Mouse (Mus musculus) forebrain, embryonic 15.5 days (tissue): ENCODE results near the gene Selenoh. TPM values are rescaled to one million over a fixed set of nuclear protein-coding genes. Genes with fewer than 3 reads are reported as not detected.

Experiments
- ATAC-seq: fragments of 200-750 bp; cut with Nextera tagmentation; replicated peaks from 2 replicates; pipeline ENCODE4 v1.8.0; 2017; ENCODE audit warnings: mild to moderate bottlenecking, moderate TSS enrichment, moderate library complexity
- H3K27ac ChIP-seq: fragments of 300-500 bp; sonication (generic); replicated peaks from 2 replicates; pipeline ENCODE4 v1.5.1; 2015; ENCODE audit warnings: mild to moderate bottlenecking, inconsistent platforms
- H3K27me3 ChIP-seq: fragments of 300-500 bp; sonication (generic); 2 replicates; pipeline ENCODE4 v1.6.1; 2015; ENCODE audit warnings: inconsistent platforms
- H3K36me3 ChIP-seq: fragments of 300-500 bp; sonication (generic); 2 replicates; pipeline ENCODE4 v1.6.1; 2015; ENCODE audit warnings: mild to moderate bottlenecking, inconsistent platforms
- H3K4me1 ChIP-seq: fragments of 300-500 bp; sonication (generic); 2 replicates; pipeline ENCODE4 v1.6.1; 2015; ENCODE audit warnings: inconsistent platforms
- H3K4me2 ChIP-seq: fragments of 300-500 bp; sonication (generic); replicated peaks from 2 replicates; pipeline ENCODE4 v1.6.1; 2015; ENCODE audit warnings: mild to moderate bottlenecking, inconsistent platforms
- H3K4me3 ChIP-seq: fragments of 300-500 bp; sonication (generic); 2 replicates; pipeline ENCODE4 v1.5.1; 2015; ENCODE audit warnings: mild to moderate bottlenecking, inconsistent platforms
- H3K9ac ChIP-seq: fragments of 300-500 bp; sonication (generic); replicated peaks from 2 replicates; pipeline ENCODE4 v1.6.1; 2015; ENCODE audit warnings: mild to moderate bottlenecking, inconsistent platforms
- H3K9me3 ChIP-seq: fragments of 300-500 bp; sonication (generic); 2 replicates; pipeline ENCODE4 v1.6.1; 2016; ENCODE audit warnings: inconsistent platforms
- WGBS: fragments of 180-500 bp; shearing (Covaris S2); methylation state at CpG from one replicate; pipeline ENCODE4 v1.1.7; 2015; ENCODE audit warnings: mixed read lengths; 5-methylcytosine and 5-hydroxymethylcytosine counted together
- polyA plus RNA-seq: library from polyadenylated mRNA; unstranded; fragments of >200 nt; fragmentation: Nextera tagmentation; extraction: Ambion mirVana; gene quantifications from 2 replicates; pipeline ENCODE4 v1.2.1, GENCODE M21; 2015

Gene Selenoh
- polyA plus RNA-seq, result 251 and 270 TPM in 2 replicates

GRCm38 (mm10) chr2:84670569-84670933 lies at the start of gene Selenoh:
Selenoh (minus strand) TSS chr2:84670770.
- Histone ChIP-seq H3K36me3 (peaks cover 34% of the 10 kb centered on the region), H3K27ac (peak within 1 kb of the TSS; percentile 92), H3K4me3 (peak within 1 kb of the TSS; percentile 98), H3K27me3 (no peaks in the 10 kb centered on the region), H3K4me1 (peaks cover 22% of the 10 kb centered on the region), H3K9me3 (no peaks in the 10 kb centered on the region), H3K4me2 (peak within 1 kb of the TSS; percentile 80), H3K9ac (peak within 1 kb of the TSS; percentile 93)
- WGBS, result under 1% methylated on average over 20 of the region's 20 CpGs
- peak; percentile 98 for ATAC-seq

DNA sequence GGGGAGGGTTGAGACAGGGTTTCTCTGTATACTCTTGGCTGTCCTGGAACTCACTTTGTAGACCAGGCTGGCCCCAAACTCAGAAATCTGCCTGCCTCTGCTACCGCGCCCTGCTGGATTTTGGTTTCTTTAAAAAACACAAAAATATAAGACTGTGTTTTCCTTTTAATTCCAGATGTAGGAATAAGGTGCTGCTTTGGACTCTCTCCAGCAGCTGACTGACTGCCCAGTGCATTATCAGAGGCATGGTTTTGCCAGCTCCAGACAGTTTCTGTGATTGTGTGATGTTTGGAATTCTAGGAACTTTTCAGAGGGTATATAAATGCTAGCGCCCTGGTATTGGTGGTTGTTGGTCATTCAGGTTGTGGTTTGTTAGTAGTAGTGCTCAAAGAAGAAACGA lies 46.8 kb upstream of the Selenoh start:
- Histone ChIP-seq H3K4me1 (peaks cover 22% of the 10 kb centered on the region), H3K4me2 (no peak overlapping the region), H3K4me3 (no peak overlapping the region), H3K27me3 (no peaks in the 10 kb centered on the region), H3K9ac (no peak overlapping the region), H3K36me3 (peaks cover 11% of the 10 kb centered on the region), H3K9me3 (no peaks in the 10 kb centered on the region), H3K27ac (no peak overlapping the region)
- ATAC-seq, result no peak
- WGBS, result 91% methylated on average over 4 of the region's 4 CpGs

DNA sequence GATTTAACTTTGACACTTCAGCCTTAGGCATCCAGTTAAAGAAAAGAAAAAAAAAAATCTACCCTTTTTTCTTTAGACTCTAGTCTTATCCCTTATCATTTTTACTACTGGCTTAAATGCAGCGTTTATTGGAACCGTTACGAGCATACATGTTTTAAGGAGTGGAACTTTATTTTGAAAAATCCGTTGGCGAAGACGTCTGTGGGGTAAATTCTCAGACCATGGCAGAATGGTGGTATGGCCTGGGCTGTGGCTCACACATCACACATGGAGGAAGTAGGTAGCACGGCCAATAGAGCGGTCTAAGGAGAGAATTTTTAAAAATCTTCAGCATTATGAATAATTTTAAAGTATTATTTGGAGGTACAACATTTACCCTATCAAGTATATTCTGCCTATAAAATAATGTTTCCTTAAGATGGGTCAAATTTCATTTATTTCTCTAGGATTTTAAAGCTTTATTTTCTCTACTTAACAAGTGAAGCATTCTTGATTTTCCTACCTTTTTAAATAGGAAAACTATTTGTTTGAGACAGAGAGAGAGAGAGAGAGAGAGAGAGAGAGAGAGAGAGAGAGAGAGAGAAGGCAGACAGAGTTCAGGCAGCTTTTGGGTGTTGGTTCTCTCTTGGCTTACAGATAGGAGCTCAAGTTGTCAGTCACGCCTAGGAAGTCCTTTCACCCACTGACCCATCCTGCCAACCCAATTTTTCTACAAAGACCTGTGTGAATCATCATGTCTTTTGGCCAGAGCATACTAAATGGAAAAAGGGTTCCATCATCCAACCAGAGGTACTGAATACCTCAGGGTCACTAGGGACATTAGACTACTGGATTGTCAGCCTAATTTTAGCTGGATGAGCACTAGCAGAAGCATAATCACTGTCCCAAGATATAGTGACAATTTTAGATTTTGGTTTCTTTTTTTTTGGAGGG lies 46.1 kb upstream of the Selenoh start:
- peak overlapping the region; percentile 94 for H3K27ac ChIP-seq
- no peak for ATAC-seq
- 36% methylated on average over 9 of the region's 9 CpGs for WGBS

GRCm38 (mm10) chr2:84715562-84716361 lies 45.2 kb upstream of the Selenoh start:
- peak; percentile 96 for ATAC-seq
- WGBS, result under 1% methylated on average over 33 of the region's 33 CpGs

More for the DNA sequence above, 46.1 kb upstream of the Selenoh start:
- peak overlapping the region; percentile 58 for H3K4me2 ChIP-seq
- no peaks in the 10 kb centered on the region for H3K9me3 ChIP-seq
- peak overlapping the region; percentile 51 for H3K9ac ChIP-seq
- H3K4me3 ChIP-seq, result peak overlapping the region; percentile 83
- H3K27me3 ChIP-seq, result no peaks in the 10 kb centered on the region
- H3K36me3 ChIP-seq, result peaks cover 4% of the 10 kb centered on the region
- peaks cover 27% of the 10 kb centered on the region for H3K4me1 ChIP-seq

GRCm38 (mm10) chr2:84714811-84715561 lies 44.4 kb upstream of the Selenoh start, which contains the start of gene Zdhhc5:
Zdhhc5 (minus strand) TSS chr2:84715180.
- WGBS, result under 1% methylated on average over 102 of the region's 107 CpGs
- no peaks in the 10 kb centered on the region for H3K9me3 ChIP-seq
- peak within 1 kb of the TSS; percentile 83 for H3K4me3 ChIP-seq
- peak within 1 kb of the TSS; percentile 91 for H3K9ac ChIP-seq
- peak within 1 kb of the TSS; percentile 94 for H3K27ac ChIP-seq
- peak; percentile 97 for ATAC-seq
- peak within 1 kb of the TSS; percentile 58 for H3K4me2 ChIP-seq
- peaks cover 27% of the 10 kb centered on the region for H3K4me1 ChIP-seq
- no peaks in the 10 kb centered on the region for H3K27me3 ChIP-seq
- peaks cover 12% of the 10 kb centered on the region for H3K36me3 ChIP-seq

More at GRCm38 (mm10) chr2:84715562-84716361, 45.2 kb upstream of the Selenoh start:
- peak overlapping the region; percentile 51 for H3K9ac ChIP-seq
- H3K4me1 ChIP-seq, result peaks cover 27% of the 10 kb centered on the region
- H3K4me2 ChIP-seq, result peak overlapping the region; percentile 58
- H3K27ac ChIP-seq, result peak overlapping the region; percentile 94
- peak overlapping the region; percentile 83 for H3K4me3 ChIP-seq
- H3K27me3 ChIP-seq, result no peaks in the 10 kb centered on the region
- H3K9me3 ChIP-seq, result no peaks in the 10 kb centered on the region
- peaks cover 4% of the 10 kb centered on the region for H3K36me3 ChIP-seq

DNA sequence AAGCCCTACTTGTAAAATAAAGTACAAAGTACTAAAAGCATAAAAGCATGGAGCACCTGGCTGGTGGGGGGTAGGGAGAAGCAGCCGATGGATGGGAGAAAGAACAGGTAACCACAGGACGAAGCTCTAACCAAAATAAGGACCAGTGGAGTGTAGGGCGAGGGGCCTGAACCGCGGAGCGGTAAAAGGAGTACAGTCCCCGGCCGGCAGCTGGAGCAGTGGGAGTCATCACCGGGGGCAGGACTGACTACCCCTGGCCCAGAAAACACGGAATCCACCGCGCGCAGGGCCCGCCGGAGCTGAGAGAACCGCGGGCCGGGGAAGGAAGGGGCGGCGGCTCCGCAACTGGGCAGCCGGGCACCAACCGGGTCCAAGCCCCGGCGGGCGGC lies 43.8 kb upstream of the Selenoh start:
- Histone ChIP-seq H3K9me3 (no peaks in the 10 kb centered on the region), H3K27ac (peak overlapping the region; percentile 94), H3K4me3 (peak overlapping the region; percentile 83), H3K36me3 (peaks cover 16% of the 10 kb centered on the region), H3K9ac (peak overlapping the region; percentile 91), H3K4me2 (peak overlapping the region; percentile 57), H3K27me3 (no peaks in the 10 kb centered on the region), H3K4me1 (peaks cover 30% of the 10 kb centered on the region)
- ATAC-seq, result peak; percentile 21
- under 1% methylated on average over 22 of the region's 26 CpGs for WGBS

- Histone ChIP-seq H3K9ac (no peak overlapping the region), H3K27me3 (no peaks in the 10 kb centered on the region), H3K4me3 (no peak overlapping the region), H3K9me3 (no peaks in the 10 kb centered on the region), H3K4me1 (peaks cover 47% of the 10 kb centered on the region), H3K27ac (no peak overlapping the region), H3K36me3 (peaks cover 21% of the 10 kb centered on the region), H3K4me2 (no peak overlapping the region)
- no peak for ATAC-seq
- 82% methylated on average over 2 of the region's 2 CpGs for WGBS
These were observed 41.3 kb upstream of the Selenoh start for GRCm38 (mm10) chr2:84711898-84712297.

DNA sequence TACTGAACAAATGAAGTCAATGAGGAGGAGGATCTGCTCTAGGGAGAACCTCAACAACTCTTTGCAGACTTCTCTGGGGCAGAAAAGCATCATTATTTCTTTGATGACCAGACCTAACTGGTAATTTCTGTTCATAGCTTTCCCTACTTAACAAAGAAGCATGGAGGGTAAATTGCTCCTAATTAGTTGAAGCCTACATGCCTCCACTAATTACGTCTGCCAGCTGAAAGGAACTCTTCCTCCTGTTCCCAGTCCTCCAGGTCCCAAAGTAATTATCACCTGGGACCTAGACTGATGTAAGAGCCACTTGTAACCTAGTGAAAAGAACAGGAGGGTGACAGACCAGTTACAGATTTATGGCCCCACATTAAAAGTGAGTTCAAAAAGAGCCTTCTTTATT lies 37.0 kb upstream of the Selenoh start:
- peaks cover 30% of the 10 kb centered on the region for H3K36me3 ChIP-seq

DNA sequence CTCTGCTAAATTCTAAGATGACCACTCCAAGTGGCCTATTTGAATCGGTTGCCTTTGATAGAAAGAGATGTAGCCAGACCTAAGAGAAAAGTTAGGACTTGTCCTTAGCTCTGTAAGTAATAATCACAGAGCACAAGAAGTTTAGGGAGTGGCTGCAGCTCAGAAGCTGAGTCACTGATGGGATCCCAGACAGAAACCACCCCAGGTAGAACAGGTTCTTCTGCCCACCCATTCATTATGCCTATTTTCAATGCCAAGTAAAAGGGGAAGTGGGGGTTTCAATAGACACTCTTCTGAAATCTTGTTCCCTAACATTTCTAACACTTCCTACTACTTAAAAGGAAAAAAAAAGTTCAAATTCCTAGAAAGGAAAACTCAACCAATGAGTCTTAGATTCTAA lies 34.7 kb upstream of the Selenoh start:
- Histone ChIP-seq H3K27ac (no peak overlapping the region), H3K36me3 (peaks cover 26% of the 10 kb centered on the region), H3K4me2 (no peak overlapping the region), H3K9me3 (no peaks in the 10 kb centered on the region), H3K4me3 (no peak overlapping the region), H3K9ac (no peak overlapping the region), H3K4me1 (peaks cover 22% of the 10 kb centered on the region), H3K27me3 (no peaks in the 10 kb centered on the region)
- no peak for ATAC-seq
- 97% methylated on average over 1 of the region's 1 CpGs for WGBS

More for the DNA sequence above, 37.0 kb upstream of the Selenoh start:
- Histone ChIP-seq H3K27me3 (no peaks in the 10 kb centered on the region), H3K27ac (no peak overlapping the region), H3K9ac (no peak overlapping the region), H3K4me3 (no peak overlapping the region), H3K9me3 (no peaks in the 10 kb centered on the region), H3K4me1 (peaks cover 29% of the 10 kb centered on the region), H3K4me2 (no peak overlapping the region)
- WGBS, result 8% methylated on average over 1 of the region's 1 CpGs
- ATAC-seq, result no peak

GRCm38 (mm10) chr2:84704329-84704728 lies 33.8 kb upstream of the Selenoh start:
- Histone ChIP-seq H3K9ac (no peak overlapping the region), H3K4me2 (no peak overlapping the region), H3K4me3 (no peak overlapping the region), H3K36me3 (peaks cover 23% of the 10 kb centered on the region), H3K9me3 (no peaks in the 10 kb centered on the region), H3K27ac (no peak overlapping the region), H3K27me3 (no peaks in the 10 kb centered on the region), H3K4me1 (peaks cover 19% of the 10 kb centered on the region)
- ATAC-seq, result no peak
- WGBS, result 64% methylated on average over 5 of the region's 5 CpGs

GRCm38 (mm10) chr2:84703497-84703896 lies 32.9 kb upstream of the Selenoh start:
- H3K9me3 ChIP-seq, result no peaks in the 10 kb centered on the region
- H3K4me3 ChIP-seq, result no peak overlapping the region
- peaks cover 18% of the 10 kb centered on the region for H3K4me1 ChIP-seq
- no peak overlapping the region for H3K4me2 ChIP-seq
- H3K36me3 ChIP-seq, result peaks cover 25% of the 10 kb centered on the region
- no peak for ATAC-seq
- no peak overlapping the region for H3K27ac ChIP-seq
- H3K9ac ChIP-seq, result no peak overlapping the region
- H3K27me3 ChIP-seq, result no peaks in the 10 kb centered on the region
- WGBS, result 89% methylated on average over 1 of the region's 1 CpGs
